Mouse (Mus musculus) liver, embryonic 13.5 days (tissue): ENCODE measurements around the gene Mgrn1. TPM values are rescaled to one million over a fixed set of nuclear protein-coding genes. Genes with fewer than 3 reads are reported as not detected.

Experiments used
- ATAC-seq: fragments of 200-750 bp; cut with Nextera tagmentation; 2 replicates; pipeline ENCODE4 v1.8.0; 2017; ENCODE audit warnings: low read depth, mild to moderate bottlenecking, moderate number of reproducible peaks, moderate library complexity
- DNase-seq: peaks from one replicate; pipeline ENCODE4 v3.0.0; 2022
- H3K27ac ChIP-seq: fragments of 300-500 bp; sonication (generic); 2 replicates; pipeline ENCODE4 v1.5.1; 2015; ENCODE audit warnings: moderate library complexity, mild to moderate bottlenecking, inconsistent platforms
- H3K27me3 ChIP-seq: fragments of 300-500 bp; sonication (generic); 2 replicates; pipeline ENCODE4 v1.6.1; 2015; ENCODE audit warnings: mild to moderate bottlenecking, inconsistent platforms
- H3K36me3 ChIP-seq: fragments of 300-500 bp; sonication (generic); 2 replicates; pipeline ENCODE4 v1.6.1; 2015; ENCODE audit warnings: mild to moderate bottlenecking, inconsistent platforms
- H3K4me1 ChIP-seq: fragments of 300-500 bp; sonication (generic); replicated peaks from 2 replicates; pipeline ENCODE4 v1.6.1; 2015; ENCODE audit warnings: inconsistent platforms
- H3K4me2 ChIP-seq: fragments of 300-500 bp; sonication (generic); 2 replicates; pipeline ENCODE4 v1.6.1; 2015; ENCODE audit warnings: inconsistent platforms, mild to moderate bottlenecking, moderate library complexity
- H3K4me3 ChIP-seq: fragments of 300-500 bp; sonication (generic); replicated peaks from 2 replicates; pipeline ENCODE4 v1.5.1; 2015; ENCODE audit warnings: mild to moderate bottlenecking, inconsistent platforms
- H3K9ac ChIP-seq: fragments of 300-500 bp; sonication (generic); 2 replicates; pipeline ENCODE4 v1.6.1; 2015; ENCODE audit warnings: mild to moderate bottlenecking, inconsistent platforms
- H3K9me3 ChIP-seq: fragments of 300-500 bp; sonication (generic); replicated peaks from 2 replicates; pipeline ENCODE4 v1.6.1; 2016; ENCODE audit warnings: inconsistent platforms
- WGBS: fragments of 180-500 bp; shearing (Covaris S2); methylation state at CpG from one replicate; pipeline ENCODE4 v1.1.7; 2015; ENCODE audit not compliant: insufficient replicate concordance; 5-methylcytosine and 5-hydroxymethylcytosine counted together
- polyA plus RNA-seq: library from polyadenylated mRNA; unstranded; fragments of >200 nt; fragmentation: Nextera tagmentation; extraction: Ambion mirVana; gene quantifications from 2 replicates; pipeline ENCODE4 v1.2.1, GENCODE M21; 2015

Mgrn1 gene
- polyA plus RNA-seq, 1 experiment from 2014 or later, result 22.6 TPM

DNA sequence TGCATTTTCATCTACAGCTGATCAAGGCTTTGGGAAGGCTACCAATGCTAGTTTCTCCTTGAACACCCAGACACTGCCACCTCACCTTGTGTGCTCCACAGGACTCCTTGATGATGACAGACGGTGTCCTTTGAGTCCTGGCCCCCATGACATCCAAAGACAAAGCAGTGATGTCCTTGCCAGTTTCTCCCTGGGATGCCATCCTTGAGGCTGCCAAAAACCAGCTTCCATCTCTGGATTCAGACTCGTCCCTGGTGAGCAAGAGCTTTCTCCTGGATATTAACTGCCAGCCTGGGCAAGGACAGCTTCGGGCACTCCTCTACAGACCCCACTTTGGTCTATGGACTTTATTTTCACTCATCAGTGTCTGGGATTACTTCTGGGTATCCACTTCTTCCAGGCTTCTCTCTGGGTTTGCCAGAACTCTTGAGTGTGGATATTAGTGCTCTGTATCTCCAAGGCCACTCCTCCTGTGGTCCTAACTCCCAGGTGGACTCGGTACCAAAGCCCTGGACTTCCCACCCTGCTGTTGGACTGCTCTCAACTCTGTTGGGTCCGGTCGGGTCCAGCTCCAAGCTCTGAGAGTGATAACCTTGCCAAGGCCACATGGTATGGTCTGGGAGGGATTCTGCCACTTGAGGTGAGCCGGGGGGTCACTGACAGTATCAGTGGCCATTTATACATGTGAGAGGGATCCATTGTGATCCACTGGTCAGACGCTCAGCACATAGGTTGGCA lies 79.5 kb downstream of the Mgrn1 start:
- no peak overlapping the region for H3K9ac ChIP-seq
- no peak overlapping the region for H3K27ac ChIP-seq
- H3K4me1 ChIP-seq, result peaks cover 30% of the 10 kb centered on the region
- no peaks in the 10 kb centered on the region for H3K27me3 ChIP-seq
- no peak for DNase-seq
- peak overlapping the region; percentile 87 for H3K4me3 ChIP-seq
- peak overlapping the region; percentile 90 for H3K4me2 ChIP-seq
- no peak for ATAC-seq
- WGBS, result 74% methylated on average over 8 of the region's 8 CpGs
- no peaks in the 10 kb centered on the region for H3K9me3 ChIP-seq
- no peaks in the 10 kb centered on the region for H3K36me3 ChIP-seq

DNA sequence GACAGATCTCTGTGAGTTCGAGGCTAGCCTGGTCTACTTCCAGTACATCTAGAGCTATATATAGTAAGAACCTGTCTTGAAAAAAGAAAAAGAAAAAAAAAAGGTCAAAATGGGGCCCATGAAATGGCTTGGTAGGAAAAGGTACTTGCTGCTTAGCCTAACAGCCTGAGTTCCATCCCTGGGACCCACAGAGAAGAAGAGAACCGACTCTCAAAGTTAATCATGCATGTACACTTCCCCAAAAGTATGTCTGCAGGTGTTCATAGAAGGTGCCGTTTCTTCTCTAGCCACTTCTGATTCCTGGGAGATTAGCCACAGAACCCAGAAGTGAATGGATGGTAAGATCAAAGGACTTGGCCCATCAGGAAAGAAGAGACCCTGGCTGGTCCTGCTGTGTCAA lies 82.4 kb downstream of the Mgrn1 start:
- no peaks in the 10 kb centered on the region for H3K9me3 ChIP-seq
- H3K4me1 ChIP-seq, result peaks cover 12% of the 10 kb centered on the region
- no peak overlapping the region for H3K4me2 ChIP-seq
- H3K27ac ChIP-seq, result no peak overlapping the region
- H3K9ac ChIP-seq, result no peak overlapping the region
- H3K27me3 ChIP-seq, result no peaks in the 10 kb centered on the region
- WGBS, result 56% methylated on average over 3 of the region's 3 CpGs
- H3K36me3 ChIP-seq, result no peaks in the 10 kb centered on the region
- ATAC-seq (no peak), DNase-seq (no peak)
- H3K4me3 ChIP-seq, result no peak overlapping the region

DNA sequence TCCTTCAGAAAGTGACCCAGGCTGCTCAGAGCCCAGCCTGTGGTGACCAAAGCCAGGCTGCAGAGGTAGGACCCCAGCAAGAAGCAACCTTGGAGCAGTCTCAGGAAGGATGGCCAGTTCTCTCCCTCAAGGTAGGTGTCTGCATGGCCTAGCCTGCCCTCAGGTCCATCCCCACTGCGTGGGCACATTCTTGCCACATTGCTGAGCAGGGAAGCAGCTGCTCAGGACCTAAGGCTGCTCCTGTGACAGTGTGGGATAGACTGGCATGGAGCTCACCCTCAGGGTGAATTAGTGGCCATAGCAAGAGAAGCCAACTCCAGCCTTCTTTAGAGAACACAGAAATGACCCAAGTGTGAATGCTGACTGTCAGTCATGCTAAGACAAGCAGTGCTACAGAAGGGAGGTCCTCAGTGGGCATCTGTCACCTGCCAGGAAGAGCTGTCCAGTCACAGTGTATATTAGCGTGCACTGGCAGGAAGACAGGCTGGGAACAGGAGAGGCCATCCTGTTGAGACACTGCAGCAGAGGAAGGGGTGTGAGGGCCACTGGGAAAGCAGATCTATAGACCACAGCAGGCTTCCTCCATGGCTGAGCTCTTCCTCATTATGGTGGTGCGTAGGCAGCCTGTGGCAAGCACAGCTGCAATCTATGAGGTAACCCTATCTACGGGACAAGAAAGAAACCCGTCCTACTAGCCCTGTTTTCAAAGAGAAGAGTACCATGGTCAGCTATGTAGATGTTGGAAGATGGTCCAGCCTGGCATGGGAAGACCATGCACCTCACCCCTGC lies 83.2 kb downstream of the Mgrn1 start:
- Histone ChIP-seq H3K27me3 (no peaks in the 10 kb centered on the region), H3K4me3 (no peak overlapping the region), H3K27ac (no peak overlapping the region), H3K9me3 (no peaks in the 10 kb centered on the region), H3K36me3 (no peaks in the 10 kb centered on the region), H3K9ac (no peak overlapping the region), H3K4me2 (no peak overlapping the region), H3K4me1 (peaks cover 11% of the 10 kb centered on the region)
- no peak for DNase-seq
- no peak for ATAC-seq
- 35% methylated on average over 5 of the region's 5 CpGs for WGBS

DNA sequence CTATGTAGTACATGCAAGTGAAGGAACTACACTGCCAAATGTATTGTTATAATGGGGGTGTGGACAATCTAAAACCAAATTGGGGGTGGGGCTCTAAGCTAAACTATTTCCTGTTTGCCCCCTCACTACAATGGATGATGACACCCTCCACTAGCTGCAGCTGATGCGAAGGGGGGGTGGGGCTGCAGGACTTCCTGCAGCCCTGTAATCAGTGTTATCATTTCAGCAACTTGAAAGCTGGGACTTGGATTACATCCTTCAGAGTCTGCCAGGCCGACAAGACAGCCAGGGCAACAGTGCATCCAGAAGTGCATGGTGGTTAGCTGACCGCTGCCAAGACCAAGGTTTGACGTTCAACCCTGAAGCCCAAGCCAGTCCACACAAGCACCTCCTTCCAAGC lies 85.6 kb downstream of the Mgrn1 start:
- no peaks in the 10 kb centered on the region for H3K4me1 ChIP-seq
- H3K27me3 ChIP-seq, result no peaks in the 10 kb centered on the region
- DNase-seq (no peak), ATAC-seq (no peak)
- H3K9me3 ChIP-seq, result no peaks in the 10 kb centered on the region
- WGBS, result 36% methylated on average over 4 of the region's 4 CpGs
- H3K9ac ChIP-seq, result no peak overlapping the region
- H3K27ac ChIP-seq, result no peak overlapping the region
- H3K4me2 ChIP-seq, result no peak overlapping the region
- no peak overlapping the region for H3K4me3 ChIP-seq
- no peaks in the 10 kb centered on the region for H3K36me3 ChIP-seq

DNA sequence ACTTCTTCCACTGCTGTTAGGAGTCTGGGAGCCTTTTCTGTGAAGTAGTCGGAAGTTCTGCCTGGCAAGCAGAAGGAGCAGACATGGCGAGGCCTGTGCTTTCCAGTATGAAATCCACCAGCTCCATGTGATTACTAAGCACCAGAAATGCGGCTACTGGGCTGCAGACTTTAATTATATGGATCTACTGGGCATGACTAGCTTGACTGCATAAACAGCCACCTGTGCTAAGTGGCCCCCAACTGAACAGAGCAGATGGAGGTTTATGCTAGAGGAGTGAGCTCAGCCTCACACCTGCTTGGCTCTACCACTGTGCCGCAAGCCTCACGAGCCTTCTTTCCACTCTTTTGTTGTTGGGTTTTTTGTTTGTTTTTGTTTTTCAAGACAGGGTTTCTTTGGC lies 88.5 kb downstream of the Mgrn1 start:
- Histone ChIP-seq H3K4me3 (no peak overlapping the region), H3K4me1 (peaks cover 9% of the 10 kb centered on the region), H3K4me2 (no peak overlapping the region), H3K9ac (no peak overlapping the region), H3K27me3 (peaks cover 8% of the 10 kb centered on the region; the same call in 1 of the 2 replicates), H3K9me3 (no peaks in the 10 kb centered on the region), H3K27ac (no peak overlapping the region), H3K36me3 (no peaks in the 10 kb centered on the region)
- ATAC-seq (no peak), DNase-seq (no peak)
- 78% methylated on average over 5 of the region's 5 CpGs for WGBS

DNA sequence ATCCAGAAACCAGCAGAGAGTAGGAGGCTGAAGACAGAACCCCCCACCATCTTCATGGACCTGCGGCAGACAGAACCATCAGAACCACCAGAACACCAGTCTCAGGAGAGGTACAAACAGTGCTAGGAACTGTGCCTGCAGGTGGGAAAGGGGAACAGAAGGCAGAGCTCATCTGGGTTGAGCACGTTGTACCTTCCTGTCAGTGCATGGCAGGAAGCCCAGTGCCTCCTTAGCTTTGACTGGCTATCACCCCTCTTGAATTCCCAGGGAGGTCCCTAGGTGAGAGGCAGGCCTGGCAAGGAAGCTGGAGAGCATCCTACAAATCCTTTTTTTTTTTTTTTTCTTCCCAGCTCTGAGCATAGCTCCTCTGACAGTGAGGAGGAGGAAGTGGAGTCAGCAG lies 90.1 kb downstream of the Mgrn1 start:
- no peaks in the 10 kb centered on the region for H3K36me3 ChIP-seq
- 40% methylated on average over 2 of the region's 2 CpGs for WGBS
- ATAC-seq (no peak), DNase-seq (no peak)
- no peak overlapping the region for H3K27ac ChIP-seq
- H3K9ac ChIP-seq, result no peak overlapping the region
- H3K4me3 ChIP-seq, result no peak overlapping the region
- no peak overlapping the region for H3K4me2 ChIP-seq
- no peaks in the 10 kb centered on the region for H3K9me3 ChIP-seq
- H3K27me3 ChIP-seq, result peaks cover 8% of the 10 kb centered on the region; the same call in 1 of the 2 replicates
- peaks cover 9% of the 10 kb centered on the region for H3K4me1 ChIP-seq

DNA sequence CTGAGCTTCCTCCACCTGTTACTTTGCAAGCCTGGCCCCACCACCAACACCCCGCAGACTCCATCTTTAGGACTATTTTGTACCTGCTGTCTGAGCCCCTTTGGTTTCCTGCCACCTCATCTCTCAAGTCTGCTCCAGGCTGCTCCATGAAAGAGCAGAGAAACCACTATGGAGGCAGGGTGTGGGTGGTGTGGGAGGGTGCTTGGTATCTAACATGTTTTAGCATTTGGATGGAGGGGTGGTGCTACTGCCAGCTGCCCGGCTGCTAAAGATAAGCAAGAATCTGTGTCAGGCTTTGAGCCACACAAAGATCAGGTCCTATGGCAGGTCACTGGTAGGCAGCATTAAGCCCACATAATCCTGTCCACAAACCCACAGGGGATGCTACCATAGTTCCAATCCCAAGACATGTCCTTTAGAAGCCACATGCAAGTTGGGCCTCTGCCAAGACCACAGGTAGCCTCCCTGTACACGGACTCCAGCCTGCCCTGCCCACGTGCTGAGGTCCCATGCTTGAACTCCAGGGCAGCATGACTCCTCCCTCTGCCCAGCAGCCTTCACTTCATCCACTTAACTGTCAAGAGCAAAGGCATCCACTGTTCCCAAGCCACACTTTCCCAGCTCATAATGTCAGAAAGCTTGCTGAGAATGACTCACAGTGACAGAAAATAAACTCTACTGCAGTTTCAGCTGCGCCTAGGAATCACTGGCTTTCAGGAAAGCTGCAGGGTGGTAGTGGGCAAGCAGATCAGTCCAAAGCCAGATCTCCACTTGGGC lies 92.4 kb downstream of the Mgrn1 start:
- Histone ChIP-seq H3K36me3 (no peaks in the 10 kb centered on the region), H3K27ac (no peak overlapping the region), H3K9ac (no peak overlapping the region), H3K4me3 (no peak overlapping the region), H3K4me1 (peaks cover 9% of the 10 kb centered on the region), H3K4me2 (no peak overlapping the region), H3K27me3 (peaks cover 8% of the 10 kb centered on the region; the same call in 1 of the 2 replicates), H3K9me3 (no peaks in the 10 kb centered on the region)
- peak; percentile 52; the same call in 1 of the 2 replicates for ATAC-seq
- WGBS, result 40% methylated on average over 5 of the region's 5 CpGs
- peak; percentile 11 for DNase-seq

DNA sequence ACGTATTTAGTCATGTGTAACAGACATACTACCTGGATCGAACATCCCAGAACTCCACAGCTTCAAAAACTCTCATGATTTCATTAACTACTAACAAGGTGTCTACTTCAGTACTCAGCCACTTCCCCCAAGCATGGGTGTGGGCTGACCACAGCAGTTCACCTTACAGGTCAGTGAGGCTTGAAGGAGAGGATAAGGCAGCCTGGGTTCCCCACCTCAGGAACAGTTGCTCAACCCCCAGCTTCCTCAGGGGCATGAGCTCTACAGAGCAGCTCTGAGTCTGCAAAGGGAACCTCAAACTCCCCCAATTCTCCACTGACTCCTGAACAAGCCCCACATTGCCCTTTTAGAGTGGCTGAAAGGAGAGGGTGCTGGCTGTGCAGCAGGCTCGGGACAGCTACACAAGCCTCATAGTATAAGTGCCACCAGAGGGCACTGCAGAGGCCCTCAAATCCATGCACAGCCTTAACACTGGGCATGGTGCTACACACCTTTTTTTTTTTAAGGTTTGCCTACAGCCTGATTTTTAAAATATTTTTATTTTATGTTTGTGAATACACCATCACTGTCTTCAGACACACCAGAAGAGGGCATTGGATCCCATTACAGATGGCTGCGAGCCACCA lies 93.8 kb downstream of the Mgrn1 start:
- ATAC-seq (peak; percentile 50; the same call in 1 of the 2 replicates), DNase-seq (no peak)
- Histone ChIP-seq H3K36me3 (no peaks in the 10 kb centered on the region), H3K4me1 (peaks cover 9% of the 10 kb centered on the region), H3K27me3 (peaks cover 8% of the 10 kb centered on the region; the same call in 1 of the 2 replicates), H3K27ac (no peak overlapping the region), H3K9me3 (no peaks in the 10 kb centered on the region), H3K4me2 (no peak overlapping the region), H3K9ac (no peak overlapping the region), H3K4me3 (no peak overlapping the region)
- 50% methylated on average over 4 of the region's 4 CpGs for WGBS

DNA sequence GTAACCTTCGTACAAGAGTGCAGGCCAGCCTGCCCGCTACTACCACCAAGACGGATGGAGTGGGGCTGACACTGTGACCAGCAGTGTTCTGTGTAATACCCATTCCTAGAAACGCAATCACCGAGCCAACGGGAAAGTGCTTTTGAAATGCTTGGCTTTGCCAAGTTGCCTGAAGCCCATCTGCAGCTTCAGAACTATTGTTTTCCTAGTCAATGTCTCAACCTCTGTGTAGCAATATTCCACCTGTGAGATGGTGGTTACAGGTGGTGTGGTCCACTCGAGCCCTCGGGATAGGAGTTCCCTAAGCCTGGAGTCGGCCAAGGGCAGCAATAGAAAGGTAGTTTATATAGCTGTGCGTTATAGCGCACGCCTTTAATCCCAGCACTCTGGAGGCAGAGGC lies 98.7 kb downstream of the Mgrn1 start:
- Histone ChIP-seq H3K9me3 (no peaks in the 10 kb centered on the region), H3K27ac (no peak overlapping the region), H3K4me3 (no peak overlapping the region), H3K4me1 (no peaks in the 10 kb centered on the region; the same call in 1 of the 2 replicates), H3K9ac (no peak overlapping the region), H3K36me3 (no peaks in the 10 kb centered on the region), H3K27me3 (no peaks in the 10 kb centered on the region; the same call in 1 of the 2 replicates), H3K4me2 (no peak overlapping the region)
- 81% methylated on average over 12 of the region's 12 CpGs for WGBS
- no peak for DNase-seq
- no peak for ATAC-seq
